Mouse (Mus musculus): Measurements from ENCODE around the gene Gm11549.
A peak's percentile ranks its signal among the peaks of the same experiment; 100 is the strongest.

Gene Gm11549

GRCm38 (mm10) chr3:36521073-36522060, at the start of gene Gm11549:
Gm11549 (minus strand) TSS chr3:36521813.
- no peak for DNase-seq

- no peak for DNase-seq
Observed at GRCm38 (mm10) chr3:36569836-36570235, 48.2 kb upstream of the Gm11549 start.

- no peak for DNase-seq
Observed at GRCm38 (mm10) chr3:36563666-36564065, 42.1 kb upstream of the Gm11549 start.

GRCm38 (mm10) chr3:36559606-36560005, 38.0 kb upstream of the Gm11549 start:
- DNase-seq: no peak

- no peak for DNase-seq
Observed at GRCm38 (mm10) chr3:36557601-36558000, 36.0 kb upstream of the Gm11549 start.

- peak; percentile 87 to 97 for DNase-seq
Observed at GRCm38 (mm10) chr3:36552406-36553047, 30.9 kb upstream of the Gm11549 start, which contains the start of gene Exosc9. Exosc9 (plus strand) TSS chr3:36552606.

GRCm38 (mm10) chr3:36551851-36552384, 30.3 kb upstream of the Gm11549 start:
- peak in 1 of 2 experiments; percentile 19 for DNase-seq

- no peak for DNase-seq
Observed at GRCm38 (mm10) chr3:36551343-36551742, 29.7 kb upstream of the Gm11549 start.

- no peak for DNase-seq
Observed at GRCm38 (mm10) chr3:36544961-36545360, 23.3 kb upstream of the Gm11549 start.

- no peak for DNase-seq
Observed at GRCm38 (mm10) chr3:36541399-36541798, 19.8 kb upstream of the Gm11549 start.

GRCm38 (mm10) chr3:36540756-36541155, 19.1 kb upstream of the Gm11549 start:
- DNase-seq: no peak

- DNase-seq: no peak
Observed at GRCm38 (mm10) chr3:36537701-36538470, 16.3 kb upstream of the Gm11549 start.

- DNase-seq: no peak
Observed at GRCm38 (mm10) chr3:36536041-36536440, 14.4 kb upstream of the Gm11549 start.

- DNase-seq: no peak
Observed at GRCm38 (mm10) chr3:36533201-36533672, 11.6 kb upstream of the Gm11549 start.

GRCm38 (mm10) chr3:36532738-36533137, 11.1 kb upstream of the Gm11549 start:
- no peak for DNase-seq

- DNase-seq: no peak
Observed at GRCm38 (mm10) chr3:36531979-36532542, 10.4 kb upstream of the Gm11549 start.

- DNase-seq: no peak
Observed at GRCm38 (mm10) chr3:36531242-36531641, 9.6 kb upstream of the Gm11549 start.

GRCm38 (mm10) chr3:36530781-36531180, 9.2 kb upstream of the Gm11549 start:
- no peak for DNase-seq

GRCm38 (mm10) chr3:36530345-36530744, 8.7 kb upstream of the Gm11549 start:
- DNase-seq: no peak

- no peak for DNase-seq
Observed at GRCm38 (mm10) chr3:36524466-36524865, 2.9 kb upstream of the Gm11549 start.

GRCm38 (mm10) chr3:36522137-36522536, 524 bp upstream of the Gm11549 start:
- no peak for DNase-seq

- DNase-seq: no peak
Observed at GRCm38 (mm10) chr3:36516196-36516595, 5.4 kb downstream of the Gm11549 start.

All from spleen, adult 18-20 months (tissue).